Mouse (Mus musculus) testis, adult 2 months (tissue): ENCODE results near the gene Dnajc2.

Source experiments
- CTCF ChIP-seq: fragments of 200-500 bp; IDR thresholded peaks from 2 replicates; pipeline ENCODE4 v1.5.1; 2012; ENCODE audit warnings: low read depth, mild to moderate bottlenecking, inconsistent platforms, low read length, moderate library complexity; ENCODE audit not compliant: control insufficient read depth, insufficient read depth, insufficient replicate concordance
- POLR2A ChIP-seq: fragments of 200-500 bp; IDR thresholded peaks from 2 replicates; pipeline ENCODE4 v1.6.1; 2012; ENCODE audit warnings: low read depth, mild to moderate bottlenecking, inconsistent platforms, low read length, moderate library complexity; ENCODE audit not compliant: control insufficient read depth

- no peak for TF ChIP-seq POLR2A
- TF ChIP-seq CTCF = no peak
Measured at GRCm38 (mm10) chr5:21743606-21744005, 41.4 kb downstream of the Dnajc2 start.
